Mouse (Mus musculus): ENCODE measurements at regions not wholly inside any gene's neighbourhood (a gene's known extent, or its start where the extent isn't known, plus 50 kb on each side); places are given as distances from the start of the nearest gene placed in this dataset.

- TF ChIP-seq MAZ (IDR thresholded peaks at IDR 0.05; ENCODE audit: low read depth, low read length) (no peak), BHLHE40 (IDR thresholded peaks at IDR 0.05; ENCODE audit: low read depth, low read length) (no peak), JUND (conservative IDR thresholded peaks at IDR 0.05; ENCODE audit: low read depth, low read length) (no peak), TCF12 (IDR thresholded peaks at IDR 0.05; ENCODE audit: low read depth, low read length) (no peak), ZC3H11A (IDR thresholded peaks at IDR 0.05; ENCODE audit: low read depth, low read length) (no peak), RAD21 (IDR thresholded peaks at IDR 0.05; ENCODE audit: low read depth, low read length) (no peak), IRF4 (IDR thresholded peaks at IDR 0.05; ENCODE audit: low read depth, low read length) (no peak), POLR2AphosphoS2 (IDR thresholded peaks at IDR 0.05; ENCODE audit: low read depth, low read length) (no peak), KAT2A (IDR thresholded peaks at IDR 0.05; ENCODE audit: insufficient replicate concordance, low read length) (no peak), EP300 (IDR thresholded peaks at IDR 0.05; ENCODE audit: low read length) (no peak), CTCF (conservative IDR thresholded peaks at IDR 0.05 in 1 of 2, IDR thresholded peaks at IDR 0.05 in 1 of 2; ENCODE audit: low read depth in 2 of 2, low read length in 2 of 2) (no peak), ZKSCAN1 (IDR thresholded peaks at IDR 0.05; ENCODE audit: borderline replicate concordance, low read depth, low read length) (no peak)
Measured at GRCm38 (mm10) chr8:39862544-39862943, 812.3 kb upstream of the Adam24 start.

All from CH12.LX (cell line).